Mouse (Mus musculus): ENCODE results near the gene Tmem163. TPM values are rescaled to one million over a fixed set of nuclear protein-coding genes. Genes with fewer than 3 reads are reported as not detected.

Gene Tmem163
- total and polyA plus RNA-seq, 3 experiments: 5.2 to 21.6 (median 6.5) TPM

DNA sequence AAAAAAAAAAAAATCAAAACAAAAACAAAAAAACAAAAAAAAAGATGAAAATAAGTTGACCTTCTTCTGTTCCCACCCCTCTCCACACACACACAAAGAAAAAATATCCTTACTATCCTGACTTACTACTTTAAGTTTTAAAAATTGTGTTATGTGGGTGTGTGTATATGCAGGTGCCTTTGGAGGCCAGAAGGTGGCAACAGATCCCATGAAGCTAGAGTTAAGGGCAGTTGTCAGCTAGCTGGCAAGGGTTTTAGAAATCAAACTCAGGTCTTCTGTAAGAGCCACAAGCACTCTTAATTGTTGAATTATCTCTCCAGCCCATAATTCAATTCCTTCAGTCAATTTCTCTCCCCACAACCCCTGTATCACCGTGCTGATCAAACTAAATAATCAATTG is 22.8 kb upstream of the Tmem163 start:
- Histone ChIP-seq H3K79me2 (replicated peaks; ENCODE audit: control insufficient read depth, insufficient read depth, low read length) (no peaks in the 10 kb centered on the region), H3K4me1 (ENCODE audit: control insufficient read depth, insufficient read depth, low read length) (no peaks in the 10 kb centered on the region), H3K4me3 (no peak overlapping the region), H3K36me3 (ENCODE audit: control insufficient read depth, insufficient read depth, low read length) (no peaks in the 10 kb centered on the region), H3K27ac (no peak overlapping the region), H3K9ac (ENCODE audit: low read depth, low read length) (no peak overlapping the region), H3K27me3 (ENCODE audit: control insufficient read depth, insufficient read depth, low read length) (no peaks in the 10 kb centered on the region)
- intact Hi-C loops (cut with DNase I): no loop called here
- no peak for DNase-seq
- no peak for TF ChIP-seq POLR2A (IDR thresholded peaks at IDR 0.05; ENCODE audit: insufficient read depth, low read depth, low read length)
- no peak for TF ChIP-seq EP300 (IDR thresholded peaks at IDR 0.05; ENCODE audit: insufficient read depth, low read depth, low read length)
- peak; percentile 56 for TF ChIP-seq CTCF (IDR thresholded peaks at IDR 0.05)
- 88% methylated on average over 1 of the region's 1 CpGs for WGBS

DNA sequence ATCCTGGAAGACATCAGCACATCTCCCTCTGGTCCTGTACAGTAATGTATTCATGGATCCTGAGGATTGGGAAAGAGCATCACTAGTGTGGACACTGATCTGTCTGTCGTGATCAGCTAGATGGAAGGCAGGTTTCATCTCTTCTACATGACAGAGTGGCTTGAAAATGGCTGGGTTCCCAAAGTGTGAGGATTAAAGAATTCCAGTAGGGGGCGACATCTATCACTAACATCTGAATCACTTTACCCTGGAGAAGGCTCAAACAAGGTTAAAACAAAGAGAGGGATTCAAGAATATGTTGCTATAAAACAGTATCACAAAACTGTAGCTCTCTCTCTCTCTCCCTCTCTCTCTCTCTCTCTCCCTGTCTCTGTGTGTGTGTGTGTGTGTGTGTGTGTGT is 17.2 kb upstream of the Tmem163 start:
- DNase-seq: no peak
- no peaks in the 10 kb centered on the region for H3K27me3 ChIP-seq (ENCODE audit: control insufficient read depth, insufficient read depth, low read length)
- H3K79me2 ChIP-seq (replicated peaks; ENCODE audit: control insufficient read depth, insufficient read depth, low read length): no peaks in the 10 kb centered on the region
- H3K9ac ChIP-seq (ENCODE audit: low read depth, low read length): no peak overlapping the region
- no peaks in the 10 kb centered on the region for H3K4me1 ChIP-seq (ENCODE audit: control insufficient read depth, insufficient read depth, low read length)
- intact Hi-C loops (cut with DNase I): loop anchor here (5.0 kb wide), 2 partner anchors 71 to 199 kb away; no protein-coding TSS in a partner anchor
- no peaks in the 10 kb centered on the region for H3K36me3 ChIP-seq (ENCODE audit: control insufficient read depth, insufficient read depth, low read length)
- no peak overlapping the region for H3K4me3 ChIP-seq
- peak; percentile 64 for TF ChIP-seq CTCF (IDR thresholded peaks at IDR 0.05)
- no peak for TF ChIP-seq POLR2A (IDR thresholded peaks at IDR 0.05; ENCODE audit: insufficient read depth, low read depth, low read length)
- no peak for TF ChIP-seq EP300 (IDR thresholded peaks at IDR 0.05; ENCODE audit: insufficient read depth, low read depth, low read length)
- H3K27ac ChIP-seq: no peak overlapping the region
- WGBS: 23% methylated on average over 2 of the region's 2 CpGs

DNA sequence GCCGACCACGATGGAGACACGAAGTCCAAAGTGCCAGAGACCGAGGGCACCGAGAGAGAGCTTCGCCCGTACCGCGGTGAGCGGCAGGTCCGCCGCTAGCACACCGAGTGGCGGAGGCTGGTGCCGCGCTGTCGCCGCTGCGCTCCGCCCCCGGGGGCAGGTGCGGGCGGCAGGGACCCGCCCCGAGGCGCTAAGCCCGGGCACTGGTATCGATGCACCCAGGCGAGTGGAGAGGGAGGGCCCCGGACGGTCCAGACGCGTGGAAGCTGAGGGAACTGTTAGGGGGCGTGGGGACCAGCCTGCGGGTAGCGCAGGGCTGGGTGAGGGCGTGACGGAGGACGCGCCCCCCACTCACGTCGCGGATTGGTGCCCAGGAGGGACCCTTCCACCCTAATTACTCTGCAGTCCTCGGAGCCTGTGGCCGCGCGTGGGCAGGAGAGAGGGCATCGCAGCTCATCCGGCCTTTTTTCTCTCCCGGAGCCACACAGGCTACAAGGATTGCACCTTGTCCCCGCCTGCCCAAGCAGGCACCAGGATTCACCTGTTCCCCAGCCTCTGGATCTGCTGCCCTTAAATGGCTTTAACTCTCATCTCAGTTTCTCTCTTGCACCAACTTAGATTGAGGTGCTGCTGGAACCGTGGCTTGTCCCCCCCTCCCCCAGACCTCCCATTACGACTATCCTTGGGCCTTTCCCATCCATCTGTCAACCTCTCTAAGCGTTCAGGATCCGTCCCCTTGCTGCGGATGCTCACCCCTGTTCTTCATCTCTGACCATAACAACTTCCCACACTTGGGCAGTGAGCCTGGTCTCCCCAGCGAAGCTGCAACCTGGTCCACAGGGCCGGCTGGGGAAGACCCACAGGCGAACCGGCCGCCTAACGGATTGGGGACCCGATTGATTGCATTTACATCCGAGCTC is 1.4 kb downstream of the Tmem163 start:
- Histone ChIP-seq H3K36me3 (ENCODE audit: control insufficient read depth, insufficient read depth, low read length) (no peaks in the 10 kb centered on the region), H3K27me3 (ENCODE audit: control insufficient read depth, insufficient read depth, low read length) (peaks cover 19% of the 10 kb centered on the region), H3K4me1 (ENCODE audit: control insufficient read depth, insufficient read depth, low read length) (no peaks in the 10 kb centered on the region), H3K79me2 (replicated peaks; ENCODE audit: control insufficient read depth, insufficient read depth, low read length) (no peaks in the 10 kb centered on the region), H3K9ac (ENCODE audit: low read depth, low read length) (peak overlapping the region; percentile 26), H3K4me3 (peak overlapping the region; percentile 31), H3K27ac (no peak overlapping the region)
- 6% methylated on average over 62 of the region's 64 CpGs for WGBS
- no peak; the same call in 1 of the 2 replicates for TF ChIP-seq POLR2A (IDR thresholded peaks at IDR 0.05; ENCODE audit: insufficient read depth, low read depth, low read length)
- TF ChIP-seq CTCF (IDR thresholded peaks at IDR 0.05): 0 out of 2 replicates have a peak, but pooled peaks have one; percentile 10
- intact Hi-C loops (cut with DNase I): loop anchor here (5.0 kb wide), 1 partner anchor 176 kb away; no protein-coding TSS in a partner anchor
- DNase-seq: peak; percentile 45 to 56

DNA sequence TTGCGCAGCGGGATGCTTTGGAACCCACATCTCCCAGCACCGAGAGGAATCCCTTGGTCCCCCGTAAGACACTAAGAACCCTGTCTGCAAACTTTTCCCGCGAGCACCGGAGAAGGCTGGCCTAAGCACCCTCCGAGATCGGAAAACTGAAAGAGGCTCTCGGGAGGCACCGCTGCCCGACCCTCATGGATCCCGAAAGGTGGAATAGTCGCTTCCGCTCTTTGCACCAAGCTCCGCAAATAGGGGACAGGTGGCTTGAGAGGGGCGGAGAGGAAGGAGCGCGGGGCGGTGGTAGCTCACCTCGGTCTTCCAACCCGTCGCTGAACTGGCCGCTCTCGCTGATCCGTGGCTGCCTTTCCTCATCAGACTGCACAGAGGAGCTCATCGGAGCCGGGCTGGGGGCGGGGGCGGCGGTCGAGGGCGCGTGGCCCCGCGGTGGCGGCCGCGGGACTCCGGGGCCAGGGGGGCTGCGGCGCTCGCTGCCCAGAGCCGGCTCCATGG is 2.2 kb downstream of the Tmem163 start:
- intact Hi-C loops (cut with DNase I): loop anchor here (5.0 kb wide), 1 partner anchor 175 kb away; no protein-coding TSS in a partner anchor
- Histone ChIP-seq H3K79me2 (replicated peaks; ENCODE audit: control insufficient read depth, insufficient read depth, low read length) (no peaks in the 10 kb centered on the region), H3K27me3 (ENCODE audit: control insufficient read depth, insufficient read depth, low read length) (peaks cover 19% of the 10 kb centered on the region), H3K36me3 (ENCODE audit: control insufficient read depth, insufficient read depth, low read length) (no peaks in the 10 kb centered on the region), H3K27ac (no peak overlapping the region), H3K4me1 (ENCODE audit: control insufficient read depth, insufficient read depth, low read length) (no peaks in the 10 kb centered on the region), H3K9ac (ENCODE audit: low read depth, low read length) (peak overlapping the region; percentile 26), H3K4me3 (peak overlapping the region; percentile 31)
- 2% methylated on average over 43 of the region's 44 CpGs for WGBS
- no peak for TF ChIP-seq EP300 (IDR thresholded peaks at IDR 0.05; ENCODE audit: insufficient read depth, low read depth, low read length)
- no peak for TF ChIP-seq POLR2A (IDR thresholded peaks at IDR 0.05; ENCODE audit: insufficient read depth, low read depth, low read length)
- TF ChIP-seq CTCF (IDR thresholded peaks at IDR 0.05): no peak
- peak; percentile 17 to 23 for DNase-seq

DNA sequence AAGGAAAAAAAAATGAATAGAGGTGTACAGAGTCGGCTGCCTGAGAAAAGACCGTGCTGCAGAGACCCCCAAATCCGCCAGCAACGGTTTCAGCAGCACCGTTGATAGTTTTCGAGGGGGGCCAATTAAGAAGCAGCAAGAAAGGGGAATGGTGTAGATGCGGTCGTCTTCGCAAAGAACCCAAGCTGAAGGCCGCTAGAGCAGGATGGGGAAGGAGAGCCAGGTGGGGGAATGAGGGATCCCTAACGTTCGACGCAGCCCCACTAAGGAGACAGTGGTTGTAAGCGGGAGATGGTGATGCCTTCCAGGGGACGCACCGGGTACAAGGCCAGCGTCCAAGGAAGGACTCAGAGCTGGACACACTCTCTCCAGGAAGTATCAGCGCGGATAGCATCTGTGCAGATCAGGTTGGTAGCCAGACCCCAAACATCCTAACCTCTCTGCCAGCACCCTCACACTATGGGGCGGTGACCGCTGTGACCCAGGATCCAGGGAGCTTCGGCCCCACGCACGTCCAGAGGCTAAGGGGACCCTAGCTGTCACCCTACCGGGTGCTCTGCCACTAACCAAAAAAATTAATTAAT is 2.7 kb downstream of the Tmem163 start:
- 12% methylated on average over 25 of the region's 25 CpGs for WGBS
- Histone ChIP-seq H3K4me1 (ENCODE audit: control insufficient read depth, insufficient read depth, low read length) (no peaks in the 10 kb centered on the region), H3K27me3 (ENCODE audit: control insufficient read depth, insufficient read depth, low read length) (peaks cover 19% of the 10 kb centered on the region), H3K27ac (no peak overlapping the region), H3K4me3 (no peak overlapping the region; the same call in 1 of the 2 replicates), H3K9ac (ENCODE audit: low read depth, low read length) (no peak overlapping the region), H3K79me2 (replicated peaks; ENCODE audit: control insufficient read depth, insufficient read depth, low read length) (no peaks in the 10 kb centered on the region), H3K36me3 (ENCODE audit: control insufficient read depth, insufficient read depth, low read length) (no peaks in the 10 kb centered on the region)
- DNase-seq: no peak
- intact Hi-C loops (cut with DNase I): loop anchor here (5.0 kb wide), 1 partner anchor 174 kb away; no protein-coding TSS in a partner anchor
- TF ChIP-seq CTCF (IDR thresholded peaks at IDR 0.05): no peak
- TF ChIP-seq POLR2A (IDR thresholded peaks at IDR 0.05; ENCODE audit: insufficient read depth, low read depth, low read length): no peak
- no peak for TF ChIP-seq EP300 (IDR thresholded peaks at IDR 0.05; ENCODE audit: insufficient read depth, low read depth, low read length)

Data from heart, adult 2 months (tissue).